Mouse (Mus musculus): Measurements from ENCODE around the gene Ick. TPM values are rescaled to one million over a fixed set of nuclear protein-coding genes. Genes with fewer than 3 reads are reported as not detected.
"Not testable (repeated sequence)": the region's sequence is repeated elsewhere in the genome, so short reads cannot be mapped to it uniquely, and the experiment has no call there.

Ick gene
- polyA plus RNA-seq, 1 experiment from 2014 or later: 34.6 TPM

DNA sequence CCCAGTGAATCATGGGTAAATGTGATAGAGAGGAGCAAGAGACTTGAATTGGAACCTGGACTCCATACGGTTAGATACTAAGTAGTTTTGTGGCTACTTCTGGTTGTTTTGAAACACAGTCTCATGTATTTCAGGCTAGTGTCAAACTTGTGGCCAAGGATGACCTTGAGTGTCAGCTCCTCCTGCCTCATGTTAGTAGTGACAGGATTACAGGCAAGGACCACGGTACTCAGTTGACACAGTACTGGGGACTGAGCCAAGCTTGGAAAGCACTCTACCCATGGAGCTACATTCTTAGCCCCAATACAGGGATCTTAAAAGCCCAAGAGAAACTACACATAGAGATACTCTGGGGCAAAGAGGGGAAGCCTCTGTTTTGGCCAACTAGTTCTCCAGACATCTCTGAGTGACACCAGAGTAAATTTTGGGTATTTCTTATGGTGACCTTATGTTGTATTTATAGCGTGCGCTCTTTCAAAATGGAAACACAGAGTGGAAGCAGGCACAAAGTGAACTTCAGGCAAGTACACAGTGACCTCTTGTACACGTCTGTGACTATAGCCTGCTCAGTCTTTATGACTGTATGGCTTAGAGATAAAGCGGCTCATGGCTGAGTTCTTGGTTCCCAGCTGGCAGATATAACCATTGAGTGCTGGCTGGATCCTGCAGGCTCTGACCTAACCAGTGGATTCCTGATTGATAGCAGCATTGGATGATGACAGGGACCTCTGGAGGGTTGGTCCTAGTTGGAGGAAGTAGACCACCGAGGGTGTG is 14.1 kb downstream of the Ick start:
- peaks cover 32% of the 10 kb centered on the region for H3K36me3 ChIP-seq (ENCODE audit: poor library complexity, severe bottlenecking)
- H3K4me3 ChIP-seq: no peak overlapping the region
- H3K27me3 ChIP-seq: no peaks in the 10 kb centered on the region
- 96% methylated on average over 7 of the region's 7 CpGs for WGBS
- H3K4me1 ChIP-seq: peaks cover 21% of the 10 kb centered on the region
- no peaks in the 10 kb centered on the region for H3K9me3 ChIP-seq (replicated peaks)
- no peak overlapping the region for H3K9ac ChIP-seq
- no peak overlapping the region for H3K4me2 ChIP-seq
- ATAC-seq: no peak
- no peak overlapping the region for H3K27ac ChIP-seq

DNA sequence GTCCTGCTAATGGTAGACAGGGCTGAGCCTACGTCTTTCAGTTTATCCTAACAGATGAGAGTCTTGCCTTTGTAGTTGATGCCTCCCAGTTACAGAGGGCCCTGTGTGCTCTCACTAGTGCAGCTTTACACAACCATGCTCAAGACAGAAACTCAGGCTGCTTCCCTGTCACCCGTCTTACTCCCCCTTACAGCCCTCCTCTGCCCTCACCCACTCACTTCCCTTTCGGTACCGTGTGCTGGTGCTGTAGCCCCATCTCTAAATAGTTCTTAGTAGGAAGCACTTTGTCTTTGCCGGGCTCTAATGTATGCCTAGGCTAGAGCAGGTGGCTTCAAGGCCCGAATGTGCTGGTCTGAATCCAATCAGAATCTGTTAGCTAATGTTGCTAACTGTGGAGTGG is 15.3 kb downstream of the Ick start:
- Histone ChIP-seq H3K9me3 (replicated peaks) (no peaks in the 10 kb centered on the region), H3K27ac (no peak overlapping the region), H3K27me3 (no peaks in the 10 kb centered on the region), H3K4me3 (no peak overlapping the region), H3K9ac (no peak overlapping the region), H3K4me2 (no peak overlapping the region), H3K36me3 (ENCODE audit: poor library complexity, severe bottlenecking) (0 out of 2 replicates have a peak, but pooled peaks cover 23% of the 10 kb centered on the region), H3K4me1 (peaks cover 21% of the 10 kb centered on the region)
- no peak for ATAC-seq
- WGBS: 90% methylated on average over 6 of the region's 6 CpGs

DNA sequence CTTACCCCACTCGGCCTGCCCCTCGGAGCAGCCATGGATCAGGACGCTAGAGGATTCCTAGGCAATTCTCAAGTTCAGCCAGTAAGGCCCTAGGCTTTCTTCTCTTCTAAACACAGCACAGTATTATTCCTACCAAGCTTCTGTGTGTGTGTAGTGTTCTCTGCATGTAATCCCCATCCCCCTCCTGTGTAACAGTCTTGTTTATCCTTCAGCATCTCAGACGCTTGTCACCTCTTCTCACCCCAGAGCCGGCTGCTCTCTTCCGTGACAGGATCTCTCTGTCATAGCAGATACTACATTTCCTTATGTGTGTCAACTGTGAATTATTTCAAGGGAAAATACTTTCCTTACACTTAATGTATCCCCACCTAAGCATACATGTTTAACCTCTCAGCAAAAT is 17.0 kb downstream of the Ick start:
- ATAC-seq: peak; percentile 55
- H3K4me1 ChIP-seq: peaks cover 29% of the 10 kb centered on the region
- no peak overlapping the region for H3K4me2 ChIP-seq
- H3K9me3 ChIP-seq (replicated peaks): no peaks in the 10 kb centered on the region
- H3K9ac ChIP-seq: no peak overlapping the region
- no peak overlapping the region for H3K4me3 ChIP-seq
- peaks cover 30% of the 10 kb centered on the region; the same call in 1 of the 2 replicates for H3K36me3 ChIP-seq (ENCODE audit: poor library complexity, severe bottlenecking)
- no peak overlapping the region for H3K27ac ChIP-seq
- WGBS: 56% methylated on average over 6 of the region's 6 CpGs
- no peaks in the 10 kb centered on the region for H3K27me3 ChIP-seq

GRCm38 (mm10) chr9:78126643-78127042 is 17.7 kb downstream of the Ick start:
- 39% methylated on average over 10 of the region's 10 CpGs for WGBS
- H3K27me3 ChIP-seq: no peaks in the 10 kb centered on the region
- H3K27ac ChIP-seq: no peak overlapping the region
- peaks cover 30% of the 10 kb centered on the region for H3K36me3 ChIP-seq (ENCODE audit: poor library complexity, severe bottlenecking)
- no peak overlapping the region for H3K4me3 ChIP-seq
- no peaks in the 10 kb centered on the region for H3K9me3 ChIP-seq (replicated peaks)
- H3K4me2 ChIP-seq: no peak overlapping the region
- no peak for ATAC-seq
- peaks cover 29% of the 10 kb centered on the region for H3K4me1 ChIP-seq
- no peak overlapping the region for H3K9ac ChIP-seq

GRCm38 (mm10) chr9:78135658-78136057 is 26.7 kb downstream of the Ick start:
- Histone ChIP-seq H3K9me3 (replicated peaks) (no peaks in the 10 kb centered on the region), H3K4me3 (no peak overlapping the region), H3K4me1 (no peaks in the 10 kb centered on the region), H3K27ac (no peak overlapping the region), H3K27me3 (no peaks in the 10 kb centered on the region), H3K4me2 (no peak overlapping the region), H3K9ac (no peak overlapping the region), H3K36me3 (ENCODE audit: poor library complexity, severe bottlenecking) (peaks cover 75% of the 10 kb centered on the region)
- WGBS: 39% methylated on average over 7 of the region's 7 CpGs
- no peak for ATAC-seq

GRCm38 (mm10) chr9:78138044-78138676 is 29.2 kb downstream of the Ick start:
- Histone ChIP-seq H3K9me3 (replicated peaks) (peaks cover 9% of the 10 kb centered on the region; the same call in 1 of the 2 replicates), H3K4me1 (no peaks in the 10 kb centered on the region), H3K36me3 (ENCODE audit: poor library complexity, severe bottlenecking) (peaks cover 75% of the 10 kb centered on the region), H3K27me3 (no peaks in the 10 kb centered on the region), H3K4me2 (no peak overlapping the region), H3K4me3 (no peak overlapping the region), H3K27ac (no peak overlapping the region), H3K9ac (no peak overlapping the region)
- 93% methylated on average over 9 of the region's 9 CpGs for WGBS
- ATAC-seq: no peak

- Histone ChIP-seq H3K27ac (no peak overlapping the region), H3K4me3 (no peak overlapping the region), H3K4me2 (no peak overlapping the region), H3K4me1 (no peaks in the 10 kb centered on the region), H3K27me3 (no peaks in the 10 kb centered on the region), H3K9ac (no peak overlapping the region), H3K36me3 (ENCODE audit: poor library complexity, severe bottlenecking) (peaks cover 78% of the 10 kb centered on the region), H3K9me3 (replicated peaks) (peaks cover 9% of the 10 kb centered on the region; the same call in 1 of the 2 replicates)
- WGBS: 95% methylated on average over 4 of the region's 4 CpGs
- ATAC-seq: no peak
Observed at GRCm38 (mm10) chr9:78139463-78139862, 30.5 kb downstream of the Ick start.

DNA sequence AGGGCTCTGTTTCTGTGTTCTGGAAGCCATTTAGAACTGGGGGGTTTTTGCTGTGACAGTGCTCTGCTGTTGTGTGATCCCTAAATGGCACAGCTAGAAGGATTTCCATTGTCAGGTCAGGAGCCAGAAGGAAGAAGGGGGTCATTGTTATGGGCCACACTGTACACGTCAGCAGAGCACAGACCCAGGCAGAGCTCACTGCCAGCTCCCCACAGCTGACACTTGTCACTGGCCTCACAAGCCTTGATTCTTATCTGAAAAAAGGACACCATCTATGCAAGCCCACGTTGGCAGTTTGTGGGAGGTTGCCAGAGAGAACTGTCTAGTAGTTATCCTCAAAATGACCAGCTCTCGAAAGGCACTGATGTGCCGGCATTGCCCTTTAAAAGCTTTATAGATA is 37.1 kb downstream of the Ick start:
- peak; percentile 44; the same call in 1 of the 2 replicates for ATAC-seq
- Histone ChIP-seq H3K4me2 (no peak overlapping the region), H3K27me3 (no peaks in the 10 kb centered on the region), H3K4me1 (peaks cover 4% of the 10 kb centered on the region; the same call in 1 of the 2 replicates), H3K36me3 (ENCODE audit: poor library complexity, severe bottlenecking) (peaks cover 63% of the 10 kb centered on the region), H3K4me3 (no peak overlapping the region), H3K27ac (no peak overlapping the region), H3K9ac (no peak overlapping the region), H3K9me3 (replicated peaks) (peaks cover 9% of the 10 kb centered on the region; the same call in 1 of the 2 replicates)
- WGBS: 65% methylated on average over 4 of the region's 4 CpGs

DNA sequence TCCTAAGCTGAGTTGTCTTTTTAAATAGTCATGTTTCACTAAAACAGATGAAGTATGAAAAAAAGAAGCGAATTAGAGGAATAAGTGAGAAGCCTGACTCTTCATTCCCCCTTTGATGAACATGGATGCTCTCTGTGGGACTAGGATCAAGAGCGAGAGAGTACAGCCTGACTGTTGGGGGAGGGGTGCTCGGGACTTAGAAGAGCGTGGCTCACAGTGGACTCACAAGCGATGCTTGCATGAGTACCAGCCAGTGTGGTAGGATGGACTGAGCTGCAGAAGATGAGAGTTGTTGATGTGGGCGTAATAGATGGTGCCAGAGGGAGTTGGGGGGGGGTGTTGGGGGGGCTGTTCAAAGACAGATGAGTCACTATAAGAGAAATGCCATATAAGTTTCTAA is 37.6 kb downstream of the Ick start:
- Histone ChIP-seq H3K9me3 (replicated peaks) (peaks cover 6% of the 10 kb centered on the region; the same call in 1 of the 2 replicates), H3K4me2 (no peak overlapping the region), H3K36me3 (ENCODE audit: poor library complexity, severe bottlenecking) (peaks cover 63% of the 10 kb centered on the region), H3K4me1 (peaks cover 4% of the 10 kb centered on the region; the same call in 1 of the 2 replicates), H3K4me3 (no peak overlapping the region), H3K27ac (no peak overlapping the region), H3K27me3 (no peaks in the 10 kb centered on the region), H3K9ac (no peak overlapping the region)
- no peak for ATAC-seq
- WGBS: 79% methylated on average over 6 of the region's 6 CpGs

DNA sequence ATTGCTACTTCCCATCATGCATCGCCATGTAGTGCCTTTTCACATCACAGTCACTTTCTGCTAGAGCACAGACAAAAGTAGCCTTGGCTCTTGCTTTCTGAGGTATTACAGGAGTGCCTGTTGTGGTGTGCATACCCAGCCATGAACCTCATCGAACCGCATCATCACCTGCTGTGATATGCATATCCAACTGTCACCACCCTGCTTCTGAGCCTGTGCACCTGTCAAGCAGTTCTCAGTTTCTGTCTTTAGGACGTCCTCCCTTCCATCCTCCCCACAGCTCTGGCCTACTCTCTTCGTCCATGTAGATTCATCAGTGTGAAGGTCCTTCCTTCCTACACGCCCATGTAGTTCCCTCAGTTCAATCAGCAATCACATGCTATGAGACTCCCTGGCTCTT is 39.2 kb downstream of the Ick start:
- Histone ChIP-seq H3K4me1 (peaks cover 4% of the 10 kb centered on the region; the same call in 1 of the 2 replicates), H3K4me2 (no peak overlapping the region), H3K4me3 (no peak overlapping the region), H3K9me3 (replicated peaks) (no peaks in the 10 kb centered on the region), H3K27me3 (no peaks in the 10 kb centered on the region), H3K36me3 (ENCODE audit: poor library complexity, severe bottlenecking) (peaks cover 61% of the 10 kb centered on the region), H3K9ac (no peak overlapping the region), H3K27ac (no peak overlapping the region)
- 94% methylated on average over 6 of the region's 6 CpGs for WGBS
- ATAC-seq: no peak

DNA sequence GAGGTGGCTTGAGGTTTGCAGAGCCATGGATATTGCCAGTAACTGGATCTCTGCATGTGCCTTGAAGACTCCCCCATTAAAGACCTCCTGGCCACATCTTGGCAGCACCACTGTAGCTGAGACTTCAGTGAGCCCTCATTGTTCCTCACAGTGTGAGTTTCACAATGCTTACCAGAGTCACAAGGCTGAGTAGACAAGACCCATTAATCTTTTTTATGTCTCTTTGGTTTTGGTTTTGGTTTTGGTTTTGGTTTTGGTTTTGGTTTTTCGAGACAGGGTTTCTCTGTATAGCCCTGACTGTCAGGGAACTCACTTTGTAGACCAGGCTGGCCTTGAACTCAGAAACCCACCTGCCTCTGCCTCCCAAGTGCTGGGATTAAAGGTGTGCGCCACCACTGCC is 40.8 kb downstream of the Ick start:
- H3K4me1 ChIP-seq; H3K9ac ChIP-seq; H3K27ac ChIP-seq; H3K9me3 ChIP-seq (replicated peaks); H3K4me3 ChIP-seq; H3K4me2 ChIP-seq; ATAC-seq; H3K27me3 ChIP-seq: not testable (repeated sequence)
- WGBS: 92% methylated on average over 2 of the region's 2 CpGs
- H3K36me3 ChIP-seq (ENCODE audit: poor library complexity, severe bottlenecking): peaks cover 60% of the 10 kb centered on the region

DNA sequence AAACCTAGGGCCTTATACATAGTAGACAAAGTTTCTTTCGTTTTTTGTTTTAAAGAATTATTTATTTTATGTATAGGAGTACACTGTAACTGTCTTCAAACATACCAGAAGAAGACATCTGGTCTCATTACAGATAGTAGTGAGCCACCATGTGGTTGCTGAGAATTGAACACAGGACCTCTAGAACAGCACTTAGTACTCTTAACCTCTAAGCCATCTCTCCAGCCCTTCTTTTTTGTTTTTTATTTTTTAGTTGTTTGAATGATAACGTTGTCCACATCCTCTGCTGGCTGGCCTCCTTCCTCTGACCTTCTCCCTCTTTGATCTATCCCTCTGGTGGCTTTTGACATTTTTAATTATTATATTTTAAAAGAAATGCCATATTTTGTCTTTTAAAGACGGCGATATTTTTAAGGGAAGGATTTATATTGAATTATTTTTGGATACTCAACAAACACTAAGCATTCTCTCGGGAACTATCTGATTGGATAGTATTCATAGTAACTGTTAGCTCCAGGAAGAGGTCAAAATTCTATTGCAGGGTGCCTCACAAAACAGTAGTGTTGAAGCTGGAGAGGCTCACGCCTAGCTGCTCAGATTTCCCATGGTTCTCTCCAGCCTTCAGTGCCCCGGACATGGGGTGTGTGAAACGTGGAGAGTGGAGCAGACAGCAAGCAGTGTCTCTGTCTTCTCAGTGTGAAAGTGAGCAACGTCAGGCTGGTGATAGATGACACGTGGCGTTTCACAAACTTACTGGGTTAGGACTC is 45.4 kb downstream of the Ick start:
- 90% methylated on average over 11 of the region's 11 CpGs for WGBS
- no peak overlapping the region for H3K4me2 ChIP-seq
- H3K9ac ChIP-seq: no peak overlapping the region
- no peak overlapping the region for H3K4me3 ChIP-seq
- H3K36me3 ChIP-seq (ENCODE audit: poor library complexity, severe bottlenecking): peaks cover 78% of the 10 kb centered on the region
- H3K27ac ChIP-seq: no peak overlapping the region
- no peaks in the 10 kb centered on the region for H3K4me1 ChIP-seq
- H3K27me3 ChIP-seq: no peaks in the 10 kb centered on the region
- H3K9me3 ChIP-seq (replicated peaks): no peaks in the 10 kb centered on the region
- ATAC-seq: no peak
